Mouse (Mus musculus) lung, postnatal 0 days (tissue): ENCODE results near the gene Il34. TPM values are rescaled to one million over a fixed set of nuclear protein-coding genes. Genes with fewer than 3 reads are reported as not detected.
A peak's percentile ranks its signal among the peaks of the same experiment; 100 is the strongest.

Experiments used
- ATAC-seq: fragments of 200-750 bp; cut with Nextera tagmentation; 2 replicates; pipeline ENCODE4 v1.8.0; 2017; ENCODE audit warnings: moderate library complexity
- DNase-seq: peaks from one replicate; pipeline ENCODE4 v3.0.0-alpha.2; 2016; ENCODE audit warnings: low spot score
- H3K27ac ChIP-seq: fragments of 300-500 bp; sonication (generic); 2 replicates; pipeline ENCODE4 v1.5.1; 2014; ENCODE audit warnings: antibody characterized with exemption, mild to moderate bottlenecking, low read length, mixed read lengths
- H3K27me3 ChIP-seq: fragments of 300-500 bp; sonication (generic); replicated peaks from 2 replicates; pipeline ENCODE4 v1.6.1; 2014; ENCODE audit warnings: low read length, mixed read lengths; ENCODE audit not compliant: insufficient read depth
- H3K36me3 ChIP-seq: fragments of 300-500 bp; sonication (generic); 2 replicates; pipeline ENCODE4 v1.6.1; 2014; ENCODE audit warnings: low read length, mixed read lengths; ENCODE audit not compliant: insufficient read depth
- H3K4me1 ChIP-seq: fragments of 300-500 bp; sonication (generic); 2 replicates; pipeline ENCODE4 v1.6.1; 2014; ENCODE audit warnings: antibody characterized with exemption, low read depth, low read length, mixed read lengths; ENCODE audit not compliant: insufficient read depth
- H3K4me2 ChIP-seq: fragments of 300-500 bp; sonication (generic); replicated peaks from 2 replicates; pipeline ENCODE4 v1.6.1; 2014; ENCODE audit warnings: low read depth, mild to moderate bottlenecking, low read length, moderate library complexity, mixed read lengths
- H3K4me3 ChIP-seq: fragments of 300-500 bp; sonication (generic); 2 replicates; pipeline ENCODE4 v1.5.1; 2014; ENCODE audit warnings: low read depth, low read length
- H3K9ac ChIP-seq: fragments of 300-500 bp; sonication (generic); replicated peaks from 2 replicates; pipeline ENCODE4 v1.6.1; 2014; ENCODE audit warnings: low read depth, mild to moderate bottlenecking
- H3K9me3 ChIP-seq: fragments of 300-500 bp; sonication (generic); 2 replicates; pipeline ENCODE4 v1.6.1; 2016; ENCODE audit warnings: low read length, mixed read lengths
- CTCF ChIP-seq: IDR thresholded peaks from 2 replicates; pipeline ENCODE4 v1.5.1; 2016; ENCODE audit warnings: antibody characterized with exemption, mild to moderate bottlenecking
- EP300 ChIP-seq: IDR thresholded peaks from 2 replicates; pipeline ENCODE4 v1.6.1; 2016; ENCODE audit warnings: antibody characterized with exemption, mild to moderate bottlenecking, control low read depth
- WGBS: fragments of 180-500 bp; shearing (Covaris S2); extraction: QIAGEN DNeasy Blood & Tissue Kit; methylation state at CpG from one replicate; pipeline ENCODE4 v1.1.7; 2014; 5-methylcytosine and 5-hydroxymethylcytosine counted together
- polyA plus RNA-seq: library from polyadenylated mRNA; unstranded; fragments of >200 nt; fragmentation: Nextera tagmentation; extraction: Ambion mirVana; gene quantifications from 2 replicates; pipeline ENCODE4 v1.2.1, GENCODE M21; 2015

The Il34 gene
- polyA plus RNA-seq, 1 experiment from 2014 or later = 23.3 TPM

DNA sequence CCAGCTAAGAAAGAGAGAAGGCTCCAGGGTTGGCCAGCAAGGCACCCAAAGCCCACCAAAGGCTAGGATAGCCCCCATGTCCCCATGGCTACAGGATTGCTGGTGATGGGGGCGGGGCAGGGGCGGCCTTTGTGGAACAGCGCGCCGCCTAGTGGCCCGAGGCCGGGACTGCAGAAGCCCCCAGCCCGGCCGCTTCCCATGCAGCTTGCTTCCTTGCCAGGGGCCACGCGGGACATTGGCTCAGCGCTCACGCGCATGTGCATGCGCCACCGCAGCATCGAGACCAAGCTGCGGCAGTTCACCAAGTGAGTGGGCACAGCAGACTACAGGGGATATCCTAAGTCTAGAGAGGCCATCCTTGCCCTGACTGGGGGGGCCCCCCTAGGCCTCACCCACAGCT lies 78.8 kb downstream of the Il34 start:
- WGBS = 18% methylated on average over 18 of the region's 18 CpGs
- H3K27me3 ChIP-seq = no peaks in the 10 kb centered on the region
- no peaks in the 10 kb centered on the region for H3K9me3 ChIP-seq
- H3K4me2 ChIP-seq = no peak overlapping the region
- H3K9ac ChIP-seq = no peak overlapping the region
- peak; percentile 57 for DNase-seq
- ATAC-seq = no peak
- TF ChIP-seq EP300 = no peak
- peak; percentile 90 for TF ChIP-seq CTCF
- peaks cover 37% of the 10 kb centered on the region for H3K36me3 ChIP-seq
- H3K4me1 ChIP-seq = peaks cover 19% of the 10 kb centered on the region; the same call in 1 of the 2 replicates
- no peak overlapping the region for H3K27ac ChIP-seq
- H3K4me3 ChIP-seq = no peak overlapping the region

DNA sequence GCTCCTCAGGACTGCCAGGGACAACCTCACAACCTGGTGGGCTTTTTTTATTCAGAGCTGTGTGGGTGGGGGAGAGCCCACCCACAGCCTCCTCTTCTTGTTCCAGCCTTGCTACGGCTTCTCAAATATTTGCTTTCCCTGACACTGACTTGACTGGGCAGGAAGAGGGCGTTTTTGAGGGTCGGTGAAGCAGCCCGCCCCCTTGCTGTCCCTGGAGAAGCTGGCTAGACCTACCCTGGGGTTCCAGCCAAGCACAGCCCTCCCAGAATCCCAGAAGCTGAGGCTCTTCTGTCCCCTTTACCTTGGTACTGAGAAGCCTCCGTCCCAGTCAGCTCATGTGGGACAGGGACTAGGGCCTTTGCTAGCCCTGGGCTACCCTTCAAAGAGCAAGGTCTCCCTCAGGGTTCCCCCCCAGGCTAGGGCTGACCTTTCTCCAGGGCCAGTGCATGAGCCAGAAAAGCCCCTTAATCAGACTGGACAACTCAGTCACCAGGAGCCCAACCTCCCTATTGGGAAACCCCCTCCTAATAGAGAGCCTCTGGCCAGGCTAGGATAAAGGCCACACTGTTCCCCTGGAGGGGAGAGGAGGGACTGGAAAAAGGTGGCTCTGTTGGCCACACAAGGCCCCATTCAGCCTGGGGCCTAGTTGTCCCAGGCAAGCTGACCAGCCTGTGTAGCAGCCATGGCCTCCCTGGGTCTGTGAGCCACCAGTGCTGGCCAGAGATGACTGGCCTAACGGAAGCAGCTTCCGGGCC lies 80.5 kb downstream of the Il34 start:
- peaks cover 28% of the 10 kb centered on the region for H3K36me3 ChIP-seq
- no peak overlapping the region for H3K4me3 ChIP-seq
- peak overlapping the region; percentile 19; the same call in 1 of the 2 replicates for H3K9ac ChIP-seq
- H3K27me3 ChIP-seq = no peaks in the 10 kb centered on the region
- WGBS = 28% methylated on average over 7 of the region's 7 CpGs
- no peaks in the 10 kb centered on the region for H3K9me3 ChIP-seq
- H3K4me2 ChIP-seq = peak overlapping the region; percentile 32
- peak; percentile 43 for DNase-seq
- peak overlapping the region; percentile 3; the same call in 1 of the 2 replicates for H3K27ac ChIP-seq
- no peak for ATAC-seq
- TF ChIP-seq CTCF = peak; percentile 48
- no peak for TF ChIP-seq EP300
- peaks cover 23% of the 10 kb centered on the region; the same call in 1 of the 2 replicates for H3K4me1 ChIP-seq

DNA sequence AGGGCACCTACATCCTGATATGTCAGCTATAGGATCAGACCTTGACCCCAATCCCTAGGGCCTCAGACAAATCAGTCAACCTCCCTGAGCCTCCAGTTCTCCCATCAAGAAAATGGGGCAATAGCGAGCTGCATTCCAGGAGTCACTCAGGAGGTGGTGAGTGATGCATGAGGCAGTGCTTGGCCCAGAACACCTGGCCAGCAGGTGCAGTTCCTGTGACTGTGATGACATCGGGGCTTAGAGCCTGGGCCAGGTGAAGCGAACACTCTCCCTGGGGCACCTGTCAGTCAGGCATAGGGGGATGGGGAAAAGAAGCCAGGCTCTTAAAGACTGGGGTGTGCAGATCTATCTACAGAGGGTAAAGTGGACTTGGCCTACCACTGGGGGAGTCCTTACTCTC lies 81.2 kb downstream of the Il34 start:
- Histone ChIP-seq H3K36me3 (peaks cover 20% of the 10 kb centered on the region), H3K4me2 (peak overlapping the region; percentile 32; the same call in 1 of the 2 replicates), H3K27me3 (no peaks in the 10 kb centered on the region), H3K4me1 (peaks cover 28% of the 10 kb centered on the region; the same call in 1 of the 2 replicates), H3K9me3 (no peaks in the 10 kb centered on the region), H3K9ac (peak overlapping the region; percentile 19; the same call in 1 of the 2 replicates), H3K27ac (no peak overlapping the region), H3K4me3 (no peak overlapping the region)
- DNase-seq = no peak
- no peak for TF ChIP-seq EP300
- no peak for TF ChIP-seq CTCF
- WGBS = 63% methylated on average over 3 of the region's 3 CpGs
- no peak for ATAC-seq

DNA sequence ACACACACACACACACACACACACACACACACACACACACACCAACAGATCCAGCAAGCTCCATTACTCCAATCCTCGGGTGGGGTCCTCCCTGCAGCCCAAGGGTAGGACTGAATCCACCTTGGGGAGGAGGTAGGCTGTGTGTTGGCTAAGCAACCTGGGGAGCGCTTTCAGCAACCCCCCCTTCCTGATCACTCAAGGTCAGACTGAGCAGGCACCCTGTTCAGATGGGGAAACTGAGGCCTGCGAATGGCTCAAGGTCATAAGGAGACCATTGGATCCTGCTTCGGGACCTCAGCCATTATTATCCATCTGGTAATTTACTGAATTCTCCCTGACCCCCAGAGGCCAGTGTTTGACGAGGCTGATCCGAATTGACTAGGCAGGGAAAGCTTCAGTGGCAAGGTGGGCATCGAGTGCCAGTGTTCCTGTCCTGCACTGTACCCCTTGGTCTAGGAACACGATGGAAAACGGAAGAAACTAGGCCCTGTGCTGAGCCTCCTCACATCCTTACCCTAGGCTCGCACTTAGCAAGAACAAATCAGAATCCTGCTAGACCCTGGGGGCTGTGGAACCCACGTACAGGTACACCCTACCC lies 83.2 kb downstream of the Il34 start:
- TF ChIP-seq EP300 (no peak), CTCF (no peak)
- H3K27ac ChIP-seq = no peak overlapping the region
- no peaks in the 10 kb centered on the region for H3K9me3 ChIP-seq
- H3K4me2 ChIP-seq = peak overlapping the region; percentile 81
- H3K4me3 ChIP-seq = peak overlapping the region; percentile 62
- DNase-seq (no peak), ATAC-seq (no peak)
- H3K36me3 ChIP-seq = peaks cover 6% of the 10 kb centered on the region
- 35% methylated on average over 11 of the region's 11 CpGs for WGBS
- peak overlapping the region; percentile 32 for H3K9ac ChIP-seq
- peaks cover 37% of the 10 kb centered on the region; the same call in 1 of the 2 replicates for H3K4me1 ChIP-seq
- no peaks in the 10 kb centered on the region for H3K27me3 ChIP-seq

- DNase-seq = peak; percentile 73
- under 1% methylated on average over 34 of the region's 59 CpGs for WGBS
- peak; percentile 57 for ATAC-seq
- H3K27me3 ChIP-seq = no peaks in the 10 kb centered on the region
- H3K9ac ChIP-seq = peak overlapping the region; percentile 78
- peak overlapping the region; percentile 62 for H3K4me3 ChIP-seq
- peak overlapping the region; percentile 90 for H3K27ac ChIP-seq
- TF ChIP-seq CTCF (no peak), EP300 (no peak)
- peaks cover 44% of the 10 kb centered on the region; the same call in 1 of the 2 replicates for H3K4me1 ChIP-seq
- H3K4me2 ChIP-seq = peak overlapping the region; percentile 81
- no peaks in the 10 kb centered on the region; the same call in 1 of the 2 replicates for H3K36me3 ChIP-seq
- no peaks in the 10 kb centered on the region for H3K9me3 ChIP-seq
Observed at GRCm38 (mm10) chr8:110721606-110722413, 83.9 kb downstream of the Il34 start.
